Mouse (Mus musculus) ES-Bruce4 (cell line): ENCODE measurements around the gene Srl.

Source experiments
- CTCF ChIP-seq: IDR thresholded peaks from one replicate; pipeline ENCODE4 v1.8.1; 2011; ENCODE audit warnings: low read depth, low read length
- EP300 ChIP-seq: IDR thresholded peaks from 2 replicates; pipeline ENCODE4 v1.6.1; 2011; ENCODE audit warnings: low read depth, low read length; ENCODE audit not compliant: insufficient read depth
- POLR2A ChIP-seq: IDR thresholded peaks from one replicate; pipeline ENCODE4 v1.8.1; 2011; ENCODE audit warnings: low read length; ENCODE audit not compliant: insufficient read depth

- TF ChIP-seq EP300 (no peak), CTCF (no peak), POLR2A (no peak)
These were observed 16.3 kb upstream of the Srl start for GRCm38 (mm10) chr16:4557949-4558348.
